Mouse (Mus musculus) kidney, postnatal 36 days (tissue): ENCODE measurements at regions not wholly inside any gene's neighbourhood (a gene's known extent, or its start where the extent isn't known, plus 50 kb on each side); places are given as distances from the start of the nearest gene placed in this dataset.

Source experiments
- DNase-seq, 2 experiments: peaks; one replicate each; pipeline ENCODE4 v3.0.0; 2021 to 2022; ENCODE audit warnings: mixed read lengths in 2 of 2

DNA sequence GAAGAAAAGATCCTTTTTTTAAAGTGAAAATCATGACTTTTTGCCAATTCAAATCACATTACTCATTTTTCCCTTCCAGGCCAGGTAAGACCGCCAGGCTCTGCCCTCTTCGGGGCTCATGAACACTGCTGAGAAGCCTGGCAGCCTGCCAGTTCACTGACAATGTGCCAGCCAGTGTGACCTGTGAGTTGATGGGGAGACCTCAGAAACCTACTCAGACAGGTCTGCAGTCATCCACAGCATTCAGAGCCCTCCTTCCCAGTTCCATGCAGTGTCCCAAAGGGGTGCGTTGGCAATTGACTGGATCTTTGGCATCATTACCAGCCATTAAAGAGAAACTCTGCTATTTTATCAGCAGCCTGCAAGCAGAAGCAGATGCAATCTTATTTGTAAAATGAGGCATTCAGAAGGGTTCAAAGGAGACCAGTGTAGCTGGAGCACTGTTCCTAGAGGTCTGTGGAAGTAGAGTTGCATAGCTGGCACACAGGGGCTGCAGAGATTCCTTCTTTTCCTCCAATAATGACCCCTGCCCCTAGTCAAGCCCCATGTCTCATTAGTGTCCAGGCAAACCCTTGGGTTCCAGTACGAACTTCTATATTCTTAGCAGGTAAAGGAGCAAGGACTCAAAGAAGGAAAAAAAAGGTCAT, 384.4 kb downstream of the Rapgef2 start:
- peak; percentile 50 to 69 for DNase-seq

DNA sequence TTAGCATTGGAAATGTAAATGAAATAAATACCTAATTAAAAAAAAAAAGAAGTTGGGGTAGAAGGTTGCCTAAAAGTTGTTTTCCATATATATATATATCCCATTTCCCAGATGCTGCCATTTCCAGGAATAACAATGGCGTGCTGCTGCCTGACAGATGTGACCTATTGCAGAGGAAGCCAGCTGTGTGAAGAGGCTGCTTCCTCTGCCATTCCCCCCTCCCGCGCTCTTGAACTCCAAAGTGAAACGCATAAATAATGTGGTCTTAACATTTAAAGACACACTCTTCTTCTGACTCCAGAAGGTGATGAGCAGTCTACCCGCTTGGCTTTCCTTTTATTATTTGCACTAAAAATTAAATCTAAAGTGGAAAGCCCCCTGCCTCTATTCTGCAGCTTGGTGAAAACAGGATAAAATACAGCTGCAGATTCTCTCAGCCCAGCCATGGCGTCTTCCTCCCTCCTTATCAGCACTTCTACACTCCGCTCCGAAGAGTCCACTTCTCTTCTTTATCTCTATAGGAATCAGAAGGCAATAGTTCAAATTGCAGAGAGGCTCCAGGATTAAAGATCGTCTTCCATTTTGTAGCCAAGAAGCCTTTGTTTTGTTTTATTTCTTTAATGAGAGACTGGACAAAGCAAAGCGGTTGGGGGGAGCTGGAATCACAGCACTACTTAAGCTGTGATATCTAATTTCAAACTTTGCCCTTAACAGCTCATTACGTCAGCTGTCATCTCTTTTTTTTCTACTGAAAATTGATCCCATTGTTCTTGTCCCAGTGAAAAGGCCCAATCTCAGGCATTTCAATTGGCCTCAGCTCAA, 385.1 kb downstream of the Rapgef2 start:
- no peak for DNase-seq

DNA sequence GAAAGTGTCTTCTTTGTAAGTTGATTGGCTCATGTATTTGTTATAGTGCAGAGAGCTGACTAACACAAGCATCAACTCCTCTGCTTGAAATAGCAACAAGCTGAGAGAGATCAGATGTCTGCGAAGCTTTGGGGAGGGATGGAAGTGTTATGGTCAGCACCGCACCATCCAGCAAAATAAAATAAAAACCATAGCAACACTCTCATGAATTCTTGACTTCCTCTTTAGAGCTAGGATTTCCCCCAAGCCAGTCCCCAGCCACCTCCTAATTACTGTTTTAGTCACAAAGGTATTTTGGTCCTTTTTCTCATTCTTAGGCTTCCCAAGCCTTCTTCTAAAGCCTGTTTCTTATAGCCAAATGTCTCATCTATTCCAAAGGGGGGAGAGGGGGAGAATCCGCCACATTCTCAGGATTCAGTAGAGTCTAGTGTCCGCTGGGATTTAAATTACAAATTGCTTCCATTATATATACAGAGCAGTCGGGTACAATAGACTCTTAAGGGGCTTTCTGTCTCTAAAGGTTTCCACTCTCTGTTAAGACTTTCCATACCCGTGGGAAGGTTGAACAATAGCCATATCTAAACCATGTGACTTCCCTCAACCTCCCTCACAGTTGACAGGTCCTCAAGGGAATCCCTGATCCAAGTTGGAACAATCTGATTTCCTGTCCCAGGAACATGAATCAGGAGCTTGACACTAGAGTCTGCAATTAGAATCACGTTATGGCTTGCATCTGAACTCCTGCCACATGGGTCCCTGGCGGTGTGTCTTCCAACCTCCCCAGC, 386.7 kb downstream of the Rapgef2 start:
- DNase-seq, result no peak

DNA sequence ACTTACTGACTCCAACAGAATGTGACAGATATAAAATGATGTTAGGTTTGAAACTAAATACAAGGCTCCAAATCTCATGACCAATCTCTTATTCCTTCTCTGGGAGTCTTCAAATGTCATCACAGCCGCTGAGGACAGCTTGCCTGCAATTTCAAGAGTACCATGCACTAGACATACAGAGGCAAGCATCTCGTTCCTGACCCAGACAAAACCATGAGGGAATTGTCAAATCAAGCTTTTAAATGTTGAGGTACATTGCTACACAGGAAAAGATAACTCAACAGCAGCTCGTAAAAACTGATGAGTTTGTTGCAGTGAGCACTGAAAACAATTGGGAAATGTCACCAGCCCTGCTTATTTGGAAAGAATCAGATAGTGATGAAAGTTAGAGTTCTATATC, 397.0 kb downstream of the Rapgef2 start:
- DNase-seq, result no peak

DNA sequence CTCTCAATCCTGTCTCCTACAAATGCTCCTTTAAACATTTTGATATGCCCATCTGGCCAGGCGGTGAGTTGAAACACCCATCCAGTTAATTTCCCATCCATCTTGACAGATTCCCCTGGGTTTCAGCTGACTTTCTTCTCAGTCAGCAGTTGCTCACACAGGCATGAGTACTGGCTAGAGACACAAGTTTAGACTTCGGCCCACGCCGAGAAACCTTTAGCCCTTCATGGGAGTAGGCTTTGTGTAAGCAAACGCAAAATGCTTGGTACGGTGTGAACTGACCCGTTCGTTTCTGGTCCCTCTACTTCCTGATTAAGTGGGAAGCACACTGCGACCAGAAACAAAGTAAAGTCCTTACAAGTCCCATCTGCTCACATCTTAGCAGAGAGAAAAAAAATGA, 401.6 kb downstream of the Rapgef2 start:
- DNase-seq, result peak; percentile 53 to 56

DNA sequence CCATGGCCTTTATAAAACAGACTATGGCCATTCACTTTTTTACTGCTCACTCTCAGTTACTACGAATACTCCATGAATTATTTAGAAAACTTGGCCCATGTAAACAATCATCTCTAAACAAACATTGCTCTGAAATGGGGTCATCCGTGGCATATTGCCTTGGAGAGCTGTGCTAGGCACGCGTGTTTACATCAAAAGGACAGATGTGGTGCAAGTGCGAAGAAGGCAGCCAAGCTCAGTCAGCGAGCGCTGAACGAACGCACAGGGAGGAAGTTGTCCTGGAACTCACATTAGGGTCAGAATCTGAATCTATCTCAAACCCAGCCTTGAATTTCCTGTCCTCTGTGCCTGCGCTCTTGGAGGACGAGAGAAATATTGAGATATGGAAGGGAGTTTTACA, 402.3 kb downstream of the Rapgef2 start:
- DNase-seq, result no peak

DNA sequence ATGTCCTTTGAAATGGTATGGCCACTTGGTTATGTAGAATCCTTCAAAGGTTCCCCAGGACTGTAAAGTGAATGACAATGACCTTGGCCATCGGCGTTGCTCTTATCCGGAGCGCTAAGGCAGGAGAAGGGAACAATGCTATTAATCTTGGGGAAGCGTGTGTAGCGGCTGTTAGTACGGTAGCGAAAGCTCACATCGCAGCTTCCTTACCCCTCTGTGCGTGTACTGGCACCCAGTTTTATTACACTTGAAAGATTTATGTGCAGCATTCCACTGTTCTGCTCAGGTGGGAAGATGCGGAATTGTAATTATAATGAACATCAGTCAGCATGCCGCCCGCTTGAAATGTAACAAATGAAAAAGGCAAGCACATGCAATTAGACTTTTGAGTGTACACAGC, 406.2 kb downstream of the Rapgef2 start:
- no peak for DNase-seq

DNA sequence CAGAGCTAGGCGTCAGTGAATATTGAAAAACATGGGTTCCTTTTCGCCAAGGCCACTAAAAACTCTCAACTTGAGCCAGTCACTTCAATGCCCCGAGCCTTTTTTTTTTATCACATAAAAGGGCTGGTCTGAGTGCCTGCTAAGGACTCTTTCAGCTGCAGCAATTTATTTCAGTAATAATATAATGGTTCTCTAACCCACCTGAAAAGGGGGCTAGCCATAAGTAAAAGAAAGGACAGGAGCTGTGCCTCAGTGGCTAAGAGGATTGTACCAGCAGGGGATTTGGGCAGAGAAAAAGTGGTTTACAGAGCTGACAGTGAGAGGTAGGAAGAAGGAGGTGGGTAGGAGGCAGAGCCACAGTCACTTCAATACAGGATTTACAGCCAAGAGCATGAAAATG, 409.0 kb downstream of the Rapgef2 start:
- no peak for DNase-seq

DNA sequence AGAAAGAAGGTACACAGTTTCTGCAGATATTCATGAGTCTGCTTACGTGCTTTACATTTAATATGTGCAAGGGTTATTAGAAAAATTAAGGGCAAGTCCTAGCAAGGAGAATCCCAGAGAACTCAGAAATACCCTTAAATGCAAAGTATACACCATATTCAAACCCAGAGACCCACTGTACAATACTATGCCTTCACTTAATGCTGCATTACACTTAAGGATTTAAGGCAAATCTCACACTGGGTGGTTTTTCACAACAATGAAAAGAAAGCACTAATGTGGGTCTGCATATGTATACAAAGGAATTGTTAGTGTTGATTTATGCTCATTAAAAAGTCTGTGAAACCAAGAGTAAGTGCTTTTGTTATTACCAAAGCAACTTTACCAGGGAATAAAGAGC, 419.4 kb downstream of the Rapgef2 start:
- no peak for DNase-seq

DNA sequence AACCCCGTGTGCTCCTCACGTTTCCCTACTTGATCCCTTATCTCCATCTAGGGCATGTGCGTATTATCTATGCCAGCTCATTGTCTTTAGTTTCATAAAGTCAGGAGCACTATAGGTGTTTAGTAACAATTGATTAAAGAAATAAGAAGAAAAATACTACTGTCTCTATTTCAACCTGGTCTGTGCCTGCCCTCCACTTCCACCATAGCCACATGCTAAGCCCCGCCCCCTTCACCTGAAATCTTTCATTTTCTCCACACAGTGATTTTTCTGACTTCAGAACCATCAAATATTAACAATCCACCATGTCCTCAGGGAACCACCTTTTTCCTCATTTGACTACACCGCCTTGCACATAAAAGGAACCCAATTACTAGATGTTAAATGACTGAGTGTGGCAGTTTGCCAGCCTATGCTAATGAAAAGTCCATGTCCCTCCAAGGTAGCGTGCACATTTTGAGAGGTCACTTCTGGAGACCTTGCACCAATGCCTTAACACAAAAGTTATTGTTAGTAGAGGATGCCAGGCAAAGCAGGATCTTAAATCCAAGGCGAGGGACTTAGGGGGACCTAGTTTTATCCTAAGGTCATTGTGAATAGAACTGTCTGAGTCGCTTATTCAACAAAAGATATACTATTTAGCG, 420.1 kb downstream of the Rapgef2 start:
- peak; percentile 5 to 13 for DNase-seq

DNA sequence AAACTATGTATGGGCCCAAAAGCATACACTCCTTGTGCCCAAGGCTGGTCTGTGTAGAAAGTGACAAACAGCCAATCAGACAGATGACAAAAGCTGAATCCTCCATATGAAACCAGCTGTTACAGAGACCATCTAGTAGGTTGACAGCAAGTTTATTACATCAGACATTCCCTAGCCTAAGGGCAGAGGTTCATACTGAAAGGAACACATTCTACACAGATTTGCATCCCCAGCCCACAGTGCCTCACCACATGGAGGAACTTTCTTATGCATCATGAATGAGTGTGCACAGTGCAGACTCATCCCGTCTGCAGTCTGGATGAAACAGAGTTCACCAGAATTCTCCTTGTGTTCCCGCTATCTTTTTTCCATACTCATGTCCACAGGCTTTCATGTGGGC, 423.3 kb downstream of the Rapgef2 start:
- DNase-seq, result no peak

DNA sequence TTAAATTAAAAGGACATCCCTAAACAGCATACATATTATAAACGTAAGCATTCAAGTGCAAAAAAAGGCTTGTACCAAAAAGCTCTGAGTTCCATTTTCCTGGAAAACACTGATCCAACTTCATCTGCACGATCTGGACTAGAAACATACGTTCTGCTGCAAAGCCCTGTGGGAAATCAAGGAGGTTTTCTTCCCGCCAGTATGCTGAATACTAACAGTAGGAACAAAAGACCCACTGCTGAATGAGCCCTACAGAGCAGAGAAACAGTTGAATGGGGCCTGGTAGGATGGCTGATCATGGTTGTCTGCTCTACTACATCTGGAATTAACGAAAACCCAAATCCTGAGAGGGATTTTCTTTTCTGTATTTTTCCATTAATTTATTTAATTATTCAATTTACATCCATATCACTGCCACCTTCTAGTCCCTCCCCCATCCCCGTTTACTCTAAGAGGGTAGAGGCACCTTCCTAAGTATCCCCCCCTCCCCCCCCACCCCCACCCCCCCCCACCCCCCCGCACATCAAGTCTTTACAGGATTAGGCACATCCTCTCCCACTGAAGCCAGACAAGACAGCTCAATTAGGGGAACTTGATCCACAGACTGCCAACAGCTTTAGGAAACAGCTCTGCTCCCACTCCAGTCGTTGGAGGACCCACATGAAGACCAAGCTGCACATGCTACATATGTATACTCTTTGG, 439.5 kb downstream of the Rapgef2 start:
- DNase-seq, result no peak

DNA sequence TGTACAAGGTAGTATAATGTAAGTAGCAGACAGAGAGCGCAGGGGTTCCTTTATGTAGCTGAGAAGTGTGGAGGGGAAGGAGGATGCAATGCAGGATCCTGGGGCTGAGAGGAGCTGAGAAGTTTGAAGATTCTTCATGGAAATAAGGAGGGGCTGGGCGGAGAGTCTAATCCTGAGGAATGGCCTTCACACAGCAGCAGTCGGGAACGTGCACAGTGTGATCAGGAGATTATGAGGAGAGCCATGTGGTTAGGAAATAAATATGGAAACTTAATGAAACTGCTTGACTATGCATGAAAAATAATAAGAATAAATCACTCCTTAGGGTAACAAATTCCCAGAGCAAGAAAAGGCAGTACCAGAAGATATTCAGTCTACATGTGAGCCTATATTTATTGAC, 445.1 kb downstream of the Rapgef2 start:
- DNase-seq, result no peak

DNA sequence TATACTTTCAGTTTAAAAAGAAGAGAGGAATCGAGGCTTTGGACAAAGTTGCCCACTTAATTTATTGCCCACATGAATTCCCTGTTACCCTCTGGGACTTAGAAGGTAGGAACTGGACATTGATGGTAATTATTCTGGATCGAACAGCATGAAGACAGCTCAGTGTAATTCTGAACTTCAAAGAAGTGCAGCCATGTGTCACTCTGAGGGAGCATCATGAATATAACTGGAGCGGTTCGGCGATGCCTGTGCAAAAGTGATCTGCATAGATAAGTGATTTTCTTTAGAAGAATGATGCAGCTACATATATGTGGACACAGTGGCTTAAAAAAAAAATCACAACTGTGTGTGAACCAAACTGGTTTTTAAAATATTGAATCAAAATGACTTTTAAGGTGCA, 449.5 kb downstream of the Rapgef2 start:
- no peak for DNase-seq

DNA sequence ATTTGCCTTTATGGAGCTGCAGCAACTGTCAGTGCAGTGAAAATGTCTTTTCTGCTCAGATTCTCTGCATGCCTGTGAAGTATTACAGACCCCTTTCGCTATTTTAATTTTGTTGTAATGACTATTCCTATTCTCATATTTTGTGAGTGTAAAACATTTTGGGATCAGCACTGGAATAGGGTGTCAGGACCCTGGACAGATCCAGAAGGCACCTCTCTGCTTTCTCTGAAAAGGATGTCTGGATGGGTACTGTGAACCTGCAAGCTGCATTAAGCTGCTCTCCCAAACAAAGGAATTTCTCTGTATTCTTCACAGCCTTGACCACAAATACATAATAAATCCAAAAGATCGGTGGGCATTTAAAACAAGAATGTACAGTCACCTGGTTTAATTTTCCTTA, 460.8 kb downstream of the Rapgef2 start:
- DNase-seq, result peak in 1 of 2 experiments; percentile 49

DNA sequence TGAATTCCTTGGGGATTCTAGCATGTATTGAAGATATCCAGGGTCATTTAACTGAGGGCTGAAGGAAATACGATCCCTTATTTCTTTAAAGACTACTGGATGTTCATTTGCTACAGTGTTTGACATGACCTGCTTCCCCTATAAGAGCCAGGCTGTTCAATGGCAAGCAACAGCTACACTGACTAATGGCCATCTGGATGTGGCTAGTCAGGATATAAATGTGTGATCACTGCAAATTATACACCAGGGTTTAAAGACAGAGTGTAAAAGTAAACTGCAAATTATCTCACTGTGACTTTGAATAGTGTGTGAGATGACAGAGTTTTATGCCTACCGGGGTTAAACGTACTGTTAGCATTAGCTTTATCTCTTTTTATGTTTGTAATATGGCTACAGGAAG, 473.9 kb downstream of the Rapgef2 start:
- no peak for DNase-seq

DNA sequence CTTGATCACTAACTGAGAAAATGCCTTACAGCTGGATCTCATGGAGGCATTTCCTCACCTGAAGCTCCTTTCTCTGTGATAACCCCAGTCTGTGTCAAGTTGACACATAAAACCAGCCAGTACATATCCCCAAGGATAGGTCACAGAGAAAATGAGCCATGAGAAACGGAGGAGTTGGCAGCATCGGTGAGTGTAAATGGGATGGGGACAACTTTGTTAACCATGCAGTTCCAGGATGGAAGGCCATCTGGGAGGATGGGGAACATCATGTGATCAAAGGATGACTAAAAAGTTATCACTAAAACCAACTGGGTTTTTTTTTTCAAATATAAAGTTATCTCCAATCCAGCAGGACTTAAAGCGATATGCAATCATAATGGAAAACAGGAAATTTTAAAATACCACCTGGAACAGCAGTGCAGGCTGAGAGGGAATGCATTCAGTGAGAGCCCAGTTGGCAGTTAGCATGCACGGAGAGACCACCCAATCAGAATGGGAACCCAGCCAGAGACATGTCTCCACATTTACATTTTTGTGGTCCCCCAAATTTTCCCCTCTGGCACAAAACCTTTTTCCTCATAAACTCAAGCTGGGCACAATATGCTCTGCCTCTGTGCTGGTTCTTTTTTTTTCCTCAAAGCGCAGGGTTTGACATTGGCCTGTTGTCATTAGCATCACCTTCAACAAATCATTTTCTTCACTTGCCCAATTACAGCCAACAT, 475.7 kb downstream of the Rapgef2 start:
- no peak for DNase-seq

DNA sequence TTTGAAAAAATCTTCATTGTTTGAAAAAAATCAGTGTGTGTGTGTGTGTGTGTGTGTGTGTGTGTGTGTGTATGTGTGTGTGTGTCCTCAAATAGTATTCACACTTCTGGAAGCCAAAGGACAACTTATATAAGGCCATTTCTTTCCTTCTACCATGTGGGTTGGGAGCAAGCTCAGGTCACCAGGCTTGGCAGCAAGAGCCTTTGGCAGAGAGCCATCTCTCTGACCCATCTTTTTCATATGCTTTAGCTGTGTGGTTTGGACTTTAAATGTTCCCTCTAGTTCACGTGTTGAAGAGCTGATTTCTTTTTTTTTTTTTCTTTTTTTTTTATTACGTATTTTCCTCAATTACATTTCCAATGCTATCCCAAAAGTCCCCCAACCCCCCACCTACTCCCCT, 483.1 kb downstream of the Rapgef2 start:
- DNase-seq, result peak; percentile 82 to 87

DNA sequence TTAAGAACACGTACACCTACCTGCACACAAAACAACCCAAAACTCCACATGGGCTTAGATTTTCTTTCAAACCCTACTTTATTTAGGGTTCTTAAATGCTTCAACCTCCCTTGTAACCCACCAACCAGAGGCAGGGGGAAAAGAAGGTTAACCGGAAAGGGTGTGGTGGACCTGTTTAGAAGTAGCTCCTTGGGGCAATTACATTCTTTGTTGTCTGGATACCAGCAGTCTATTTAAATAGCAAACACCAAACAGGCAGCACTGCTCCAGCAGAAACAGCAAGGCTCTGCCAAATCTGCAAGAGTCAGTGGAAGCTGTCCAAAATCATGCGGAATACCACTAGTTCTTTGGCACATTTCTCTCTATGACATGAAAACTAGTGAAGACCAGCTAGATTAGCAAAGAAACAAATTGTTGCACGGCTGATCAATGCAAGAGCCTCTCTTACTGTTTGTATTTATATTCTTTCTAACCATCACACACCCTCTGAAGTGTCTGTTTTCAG, 490.3 kb downstream of the Rapgef2 start:
- DNase-seq, result no peak

DNA sequence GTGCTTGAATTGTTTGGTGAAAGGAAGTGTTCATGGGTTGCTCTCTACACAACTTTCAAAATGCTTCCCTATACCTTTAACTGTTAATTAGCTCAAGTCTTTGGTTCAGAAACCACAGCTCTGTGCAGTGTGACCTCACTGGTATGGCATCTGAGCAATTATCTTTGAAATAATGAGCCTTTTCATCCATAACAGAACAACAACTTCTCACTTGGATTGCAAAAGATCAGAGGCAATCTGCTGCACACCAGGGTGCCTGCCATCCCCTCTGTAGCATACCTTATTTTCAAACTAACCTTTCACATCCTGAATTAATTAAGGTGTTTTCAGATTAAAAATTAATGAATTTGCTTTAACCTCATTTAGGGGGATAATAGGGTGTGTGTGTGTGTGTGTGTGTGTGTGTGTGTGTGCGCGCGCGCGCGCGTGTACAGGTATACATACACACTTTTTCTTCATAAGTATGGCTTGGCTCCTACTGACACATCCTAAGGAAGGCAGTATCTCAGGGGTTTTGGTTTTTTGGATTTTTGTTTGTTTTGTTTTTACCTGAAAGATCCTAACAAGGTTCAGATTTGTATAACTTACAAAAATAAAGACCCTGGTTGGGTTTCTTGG, 493.8 kb downstream of the Rapgef2 start:
- no peak for DNase-seq

DNA sequence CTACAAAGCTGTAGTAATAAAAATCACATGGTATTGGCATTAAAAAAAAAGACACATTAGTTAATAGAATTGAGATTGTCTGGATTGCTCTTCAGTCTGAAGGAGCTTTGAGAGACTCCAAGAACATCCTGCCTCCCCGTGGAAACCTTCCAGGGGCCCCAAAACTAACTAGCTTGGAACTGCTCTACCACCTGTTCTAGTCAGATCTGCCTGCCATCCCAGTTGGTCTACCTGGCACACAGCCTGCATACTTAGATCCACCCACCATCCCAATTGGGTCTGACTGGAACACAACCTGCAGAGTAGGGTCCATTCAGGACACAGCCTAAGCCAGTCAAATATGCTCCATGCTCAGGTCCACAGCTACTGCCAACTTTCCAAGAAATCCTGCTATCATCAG, 503.6 kb downstream of the Rapgef2 start:
- no peak for DNase-seq
